Mouse (Mus musculus) limb, embryonic 10.5 days (tissue): ENCODE measurements around the gene Gm47995. TPM values are rescaled to one million over a fixed set of nuclear protein-coding genes. Genes with fewer than 3 reads are reported as not detected.

Experiments used
- DNase-seq: peaks from one replicate; pipeline ENCODE4 v3.0.0-alpha.2; 2017; ENCODE audit warnings: low spot score
- H3K27ac ChIP-seq: fragments of 300-500 bp; sonication (generic); 2 replicates; pipeline ENCODE4 v1.5.1; 2016; ENCODE audit warnings: mild to moderate bottlenecking
- H3K27me3 ChIP-seq: fragments of 300-500 bp; sonication (generic); 2 replicates; pipeline ENCODE4 v1.6.1; 2016; ENCODE audit warnings: low read depth, mild to moderate bottlenecking; ENCODE audit not compliant: poor library complexity, severe bottlenecking
- H3K36me3 ChIP-seq: fragments of 300-500 bp; sonication (generic); 2 replicates; pipeline ENCODE4 v1.6.1; 2016; ENCODE audit warnings: mild to moderate bottlenecking, moderate library complexity
- H3K4me1 ChIP-seq: fragments of 300-500 bp; sonication (generic); 2 replicates; pipeline ENCODE4 v1.6.1; 2016
- H3K4me3 ChIP-seq: fragments of 300-500 bp; sonication (generic); 2 replicates; pipeline ENCODE4 v1.5.1; 2016; ENCODE audit warnings: mild to moderate bottlenecking, moderate library complexity
- H3K9me3 ChIP-seq: fragments of 300-500 bp; sonication (generic); replicated peaks from 2 replicates; pipeline ENCODE4 v1.6.1; 2016; ENCODE audit warnings: mild to moderate bottlenecking
- WGBS: fragments of 180-500 bp; shearing (Covaris S2); methylation state at CpG from one replicate; pipeline ENCODE4 v1.1.7; 2016; 5-methylcytosine and 5-hydroxymethylcytosine counted together
- polyA plus RNA-seq: library from polyadenylated mRNA; unstranded; fragments of >200 nt; fragmentation: Nextera tagmentation; extraction: Ambion mirVana; gene quantifications from 2 replicates; pipeline ENCODE4 v1.2.1, GENCODE M21; 2016

Gm47995 gene
- polyA plus RNA-seq, 1 experiment from 2014 or later = not detected

DNA sequence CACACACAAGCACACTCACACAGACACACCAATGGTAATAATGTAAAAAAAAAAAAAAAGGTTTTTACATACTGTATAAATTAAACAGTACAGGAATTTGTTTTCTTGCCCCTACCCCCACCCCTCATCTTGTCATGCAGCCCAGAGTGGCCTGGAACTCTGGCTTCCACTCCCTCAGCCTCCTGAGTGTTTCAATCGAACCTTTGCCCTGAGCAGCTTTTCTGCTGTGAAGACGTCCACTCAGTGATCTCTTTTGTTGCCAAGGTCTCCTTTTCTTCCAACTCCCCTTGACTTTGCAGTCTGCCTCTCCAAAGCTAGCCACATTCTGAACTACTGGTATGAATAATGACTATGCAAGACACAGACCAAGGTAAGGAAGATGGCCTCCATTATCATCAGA lies 47.6 kb downstream of the Gm47995 start:
- Histone ChIP-seq H3K4me1 (peaks cover 5% of the 10 kb centered on the region; the same call in 1 of the 2 replicates), H3K4me3 (no peak overlapping the region), H3K27me3 (no peaks in the 10 kb centered on the region), H3K27ac (no peak overlapping the region), H3K36me3 (no peaks in the 10 kb centered on the region), H3K9me3 (no peaks in the 10 kb centered on the region)
- WGBS = 86% methylated on average over 2 of the region's 2 CpGs
- no peak for DNase-seq

Other genes starting within 250 kb of the Gm47995 start
- gene Hmcn1, start 205.0 kb upstream of the Gm47995 start, polyA plus RNA-seq = 10.4 and 14.2 TPM in 2 replicates
- 0.28 and 0.44 TPM in 2 replicates for gene Gm47985, start 15.9 kb upstream of the Gm47995 start, polyA plus RNA-seq
- not detected in 2 replicates for gene Gm8947, start 6.1 kb upstream of the Gm47995 start, polyA plus RNA-seq
- gene 3110040M04Rik, start 5.7 kb downstream of the Gm47995 start, polyA plus RNA-seq = not detected in 2 replicates
- gene Gm47996, start 11.7 kb downstream of the Gm47995 start, polyA plus RNA-seq = 0.50 TPM in 1 of 2 replicates, not detected in the other
- gene Ivns1abp, start 146.0 kb downstream of the Gm47995 start, polyA plus RNA-seq = 343 and 366 TPM in 2 replicates
- 18.3 and 19.1 TPM in 2 replicates for gene Swt1, start 230.0 kb downstream of the Gm47995 start, polyA plus RNA-seq
- 45.2 and 50.7 TPM in 2 replicates for gene Trmt1l, start 230.1 kb downstream of the Gm47995 start, polyA plus RNA-seq